Mouse (Mus musculus): ENCODE measurements around the gene Coro2b. TPM values are rescaled to one million over a fixed set of nuclear protein-coding genes. Genes with fewer than 3 reads are reported as not detected.

Gene Coro2b
- polyA plus RNA-seq, 1 experiment from 2014 or later = 9.8 TPM

GRCm38 (mm10) chr9:62374276-62374675, 162.6 kb downstream of the Coro2b start:
- H3K9ac ChIP-seq (ENCODE audit: low read length) = no peak overlapping the region; the same call in 1 of the 2 replicates
- 0 out of 2 replicates have a peak overlapping the region, but pooled peaks have one; percentile 16 for H3K4me2 ChIP-seq (ENCODE audit: low read depth, low read length)
- 50% methylated on average over 3 of the region's 3 CpGs for WGBS
- peaks cover 28% of the 10 kb centered on the region for H3K4me1 ChIP-seq (ENCODE audit: control insufficient read depth, insufficient read depth, low read length)
- H3K27ac ChIP-seq (ENCODE audit: low read length) = peak overlapping the region; percentile 81
- peak; percentile 82 for ATAC-seq (ENCODE audit: insufficient read depth, low FRiP score)
- no peaks in the 10 kb centered on the region for H3K27me3 ChIP-seq (ENCODE audit: control insufficient read depth, insufficient read depth, low read length)
- H3K9me3 ChIP-seq (replicated peaks; ENCODE audit: control insufficient read depth, low read length) = no peaks in the 10 kb centered on the region
- 0 out of 2 replicates have a peak, but pooled peaks cover 11% of the 10 kb centered on the region for H3K36me3 ChIP-seq (ENCODE audit: control insufficient read depth, insufficient read depth, low read length)
- H3K4me3 ChIP-seq (replicated peaks; ENCODE audit: low read length) = no peak overlapping the region

- H3K27me3 ChIP-seq (ENCODE audit: control insufficient read depth, insufficient read depth, low read length) = no peaks in the 10 kb centered on the region
- peak overlapping the region; percentile 81 for H3K27ac ChIP-seq (ENCODE audit: low read length)
- H3K4me1 ChIP-seq (ENCODE audit: control insufficient read depth, insufficient read depth, low read length) = peaks cover 36% of the 10 kb centered on the region
- 0 out of 2 replicates have a peak, but pooled peaks cover 11% of the 10 kb centered on the region for H3K36me3 ChIP-seq (ENCODE audit: control insufficient read depth, insufficient read depth, low read length)
- no peak for ATAC-seq (ENCODE audit: insufficient read depth, low FRiP score)
- no peak overlapping the region for H3K4me3 ChIP-seq (replicated peaks; ENCODE audit: low read length)
- 54% methylated on average over 18 of the region's 18 CpGs for WGBS
- no peak overlapping the region for H3K4me2 ChIP-seq (ENCODE audit: low read depth, low read length)
- no peak overlapping the region; the same call in 1 of the 2 replicates for H3K9ac ChIP-seq (ENCODE audit: low read length)
- no peaks in the 10 kb centered on the region for H3K9me3 ChIP-seq (replicated peaks; ENCODE audit: control insufficient read depth, low read length)
Measured at GRCm38 (mm10) chr9:62373222-62374123, 163.4 kb downstream of the Coro2b start.

- Histone ChIP-seq H3K27ac (ENCODE audit: low read length) (0 out of 2 replicates have a peak overlapping the region, but pooled peaks have one; percentile 81), H3K4me2 (ENCODE audit: low read depth, low read length) (no peak overlapping the region), H3K4me3 (replicated peaks; ENCODE audit: low read length) (no peak overlapping the region), H3K27me3 (ENCODE audit: control insufficient read depth, insufficient read depth, low read length) (no peaks in the 10 kb centered on the region), H3K36me3 (ENCODE audit: control insufficient read depth, insufficient read depth, low read length) (0 out of 2 replicates have a peak, but pooled peaks cover 11% of the 10 kb centered on the region), H3K9ac (ENCODE audit: low read length) (no peak overlapping the region), H3K4me1 (ENCODE audit: control insufficient read depth, insufficient read depth, low read length) (peaks cover 44% of the 10 kb centered on the region), H3K9me3 (replicated peaks; ENCODE audit: control insufficient read depth, low read length) (no peaks in the 10 kb centered on the region)
- ATAC-seq (ENCODE audit: insufficient read depth, low FRiP score) = no peak
- WGBS = 78% methylated on average over 9 of the region's 9 CpGs
Measured at GRCm38 (mm10) chr9:62372556-62373221, 164.2 kb downstream of the Coro2b start.

- no peak for ATAC-seq (ENCODE audit: insufficient read depth, low FRiP score)
- Histone ChIP-seq H3K27ac (ENCODE audit: low read length) (no peak overlapping the region), H3K9ac (ENCODE audit: low read length) (no peak overlapping the region), H3K4me2 (ENCODE audit: low read depth, low read length) (no peak overlapping the region), H3K36me3 (ENCODE audit: control insufficient read depth, insufficient read depth, low read length) (0 out of 2 replicates have a peak, but pooled peaks cover 8% of the 10 kb centered on the region), H3K9me3 (replicated peaks; ENCODE audit: control insufficient read depth, low read length) (no peaks in the 10 kb centered on the region), H3K27me3 (ENCODE audit: control insufficient read depth, insufficient read depth, low read length) (no peaks in the 10 kb centered on the region), H3K4me3 (replicated peaks; ENCODE audit: low read length) (no peak overlapping the region), H3K4me1 (ENCODE audit: control insufficient read depth, insufficient read depth, low read length) (peaks cover 51% of the 10 kb centered on the region)
- WGBS = 54% methylated on average over 16 of the region's 16 CpGs
Measured at GRCm38 (mm10) chr9:62371745-62372555, 164.9 kb downstream of the Coro2b start.

- no peaks in the 10 kb centered on the region for H3K27me3 ChIP-seq (ENCODE audit: control insufficient read depth, insufficient read depth, low read length)
- H3K4me2 ChIP-seq (ENCODE audit: low read depth, low read length) = no peak overlapping the region
- H3K36me3 ChIP-seq (ENCODE audit: control insufficient read depth, insufficient read depth, low read length) = 0 out of 2 replicates have a peak, but pooled peaks cover 2% of the 10 kb centered on the region
- no peak overlapping the region for H3K4me3 ChIP-seq (replicated peaks; ENCODE audit: low read length)
- H3K27ac ChIP-seq (ENCODE audit: low read length) = no peak overlapping the region
- H3K9me3 ChIP-seq (replicated peaks; ENCODE audit: control insufficient read depth, low read length) = no peaks in the 10 kb centered on the region
- H3K9ac ChIP-seq (ENCODE audit: low read length) = no peak overlapping the region
- H3K4me1 ChIP-seq (ENCODE audit: control insufficient read depth, insufficient read depth, low read length) = peaks cover 63% of the 10 kb centered on the region
- no peak for ATAC-seq (ENCODE audit: insufficient read depth, low FRiP score)
- 57% methylated on average over 6 of the region's 6 CpGs for WGBS
Measured at GRCm38 (mm10) chr9:62370648-62371280, 166.1 kb downstream of the Coro2b start.

GRCm38 (mm10) chr9:62370186-62370585, 166.7 kb downstream of the Coro2b start:
- Histone ChIP-seq H3K4me1 (ENCODE audit: control insufficient read depth, insufficient read depth, low read length) (peaks cover 69% of the 10 kb centered on the region), H3K9ac (ENCODE audit: low read length) (no peak overlapping the region), H3K27ac (ENCODE audit: low read length) (no peak overlapping the region), H3K9me3 (replicated peaks; ENCODE audit: control insufficient read depth, low read length) (no peaks in the 10 kb centered on the region), H3K27me3 (ENCODE audit: control insufficient read depth, insufficient read depth, low read length) (no peaks in the 10 kb centered on the region), H3K36me3 (ENCODE audit: control insufficient read depth, insufficient read depth, low read length) (0 out of 2 replicates have a peak, but pooled peaks cover 2% of the 10 kb centered on the region), H3K4me3 (replicated peaks; ENCODE audit: low read length) (no peak overlapping the region), H3K4me2 (ENCODE audit: low read depth, low read length) (no peak overlapping the region)
- WGBS = 57% methylated on average over 9 of the region's 9 CpGs
- ATAC-seq (ENCODE audit: insufficient read depth, low FRiP score) = no peak

Other genes with a start within 250 kb of the Coro2b start
- 117 and 125 TPM in 2 replicates for gene Anp32a, start 195.8 kb downstream of the Coro2b start, polyA plus RNA-seq (2015; fragmentation: Nextera tagmentation; extraction: Ambion mirVana)
- gene Itga11, start 140.8 kb upstream of the Coro2b start, polyA plus RNA-seq (2015; fragmentation: Nextera tagmentation; extraction: Ambion mirVana) = 1.6 and 1.7 TPM in 2 replicates

Data from stomach, embryonic 16.5 days (tissue).